Mouse (Mus musculus) embryo, embryonic 10 days (tissue): ENCODE results near the gene Cast.

ENCODE experiments used
- DNase-seq: peaks from one replicate; pipeline ENCODE4 v3.0.0-alpha.2; 2015; ENCODE audit warnings: low spot score

Cast gene

DNA sequence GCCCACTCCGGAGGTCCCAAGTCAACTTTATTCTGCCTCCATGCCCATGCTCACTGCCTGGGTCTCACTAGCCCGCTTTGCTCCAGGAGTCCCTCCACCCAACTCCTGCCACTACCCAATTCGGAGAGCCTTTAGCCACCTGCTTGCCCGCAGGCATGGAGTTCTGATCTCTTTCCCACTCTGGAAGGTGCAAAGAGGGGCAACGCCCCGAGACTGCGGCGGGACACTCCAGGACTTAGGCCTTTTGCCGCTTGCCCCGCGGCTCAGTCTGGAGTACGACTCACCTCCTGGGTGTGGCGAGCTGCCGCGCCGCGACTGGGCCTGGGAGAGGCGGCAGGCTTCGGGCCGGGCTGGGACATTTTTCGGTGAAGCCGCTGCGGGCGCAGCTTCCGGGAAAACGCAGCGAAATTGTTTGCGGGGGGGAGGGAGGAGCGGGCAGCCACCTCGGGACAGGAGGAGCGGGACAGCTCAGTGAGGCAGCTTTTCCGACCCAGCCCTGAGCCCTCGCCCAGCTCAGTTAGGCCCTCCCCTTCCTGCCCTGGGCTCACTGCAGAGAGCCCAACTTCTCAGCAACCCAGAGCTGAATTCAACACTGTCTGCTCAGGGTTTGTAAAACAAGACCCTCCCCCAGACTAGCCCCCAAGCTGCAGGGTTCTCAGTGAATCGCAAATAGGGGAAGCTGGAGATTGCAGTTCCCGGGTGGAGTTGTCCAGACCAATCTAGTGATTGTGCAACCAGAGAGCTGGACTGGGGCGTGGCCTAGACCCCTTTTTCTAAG lies at the start of gene Cast:
Cast (minus strand) TSS at position 659 of the 778 bp plus-strand sequence.
- peak; percentile 67 for DNase-seq

DNA sequence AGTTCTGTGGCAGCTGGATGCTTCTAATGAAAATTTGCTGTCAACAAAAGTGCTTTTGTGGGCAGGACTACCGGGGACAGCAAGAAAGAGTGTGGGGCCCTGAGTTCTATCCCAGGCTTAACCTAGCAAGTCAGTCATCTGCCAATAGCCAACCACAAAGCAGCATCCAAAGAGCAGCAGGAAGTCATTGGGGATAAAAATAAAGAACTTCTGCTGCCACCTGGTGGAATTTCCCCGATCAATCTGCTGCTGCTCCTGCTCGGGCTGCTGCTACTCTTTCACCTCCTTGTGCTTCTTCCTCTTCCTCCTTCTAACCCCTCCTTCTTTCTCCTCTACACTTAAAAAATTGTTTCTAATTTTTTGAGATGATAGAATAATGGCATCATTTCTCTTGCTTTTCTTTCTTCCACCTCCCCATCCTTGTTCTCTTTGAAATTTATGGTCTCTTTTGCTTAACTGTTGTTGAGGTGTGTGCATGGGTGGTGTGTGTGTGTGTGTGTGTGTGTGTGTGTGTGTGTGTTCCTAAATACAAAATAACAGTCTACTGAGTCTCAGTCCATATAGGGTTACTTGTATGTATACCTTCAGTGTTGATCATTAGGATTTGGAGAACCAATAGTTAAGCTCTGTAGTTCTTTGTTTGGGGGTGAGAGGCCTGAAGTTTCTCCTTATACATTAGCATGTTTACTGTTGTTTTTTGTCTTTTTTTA lies 45.9 kb upstream of the Cast start:
- DNase-seq: peak; percentile 70

DNA sequence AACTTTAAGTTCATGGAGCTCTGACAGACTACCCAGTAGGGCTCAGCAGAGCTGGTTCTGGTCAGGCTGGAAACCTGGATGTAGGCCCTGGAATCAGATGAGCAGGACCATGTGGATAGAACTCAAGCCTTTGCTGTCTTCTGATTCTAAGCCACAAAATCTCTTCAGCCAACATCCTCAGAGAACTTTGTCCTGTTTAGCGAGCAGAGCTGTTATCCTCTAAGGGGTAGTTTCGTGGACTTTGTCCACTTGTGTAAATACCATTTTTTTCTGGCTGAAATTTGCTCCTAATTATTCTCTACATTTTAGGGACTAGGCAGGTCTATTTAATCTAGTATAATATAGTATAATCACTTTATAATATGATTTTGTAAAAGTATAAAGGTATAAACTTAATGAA lies 42.2 kb upstream of the Cast start:
- DNase-seq: no peak

DNA sequence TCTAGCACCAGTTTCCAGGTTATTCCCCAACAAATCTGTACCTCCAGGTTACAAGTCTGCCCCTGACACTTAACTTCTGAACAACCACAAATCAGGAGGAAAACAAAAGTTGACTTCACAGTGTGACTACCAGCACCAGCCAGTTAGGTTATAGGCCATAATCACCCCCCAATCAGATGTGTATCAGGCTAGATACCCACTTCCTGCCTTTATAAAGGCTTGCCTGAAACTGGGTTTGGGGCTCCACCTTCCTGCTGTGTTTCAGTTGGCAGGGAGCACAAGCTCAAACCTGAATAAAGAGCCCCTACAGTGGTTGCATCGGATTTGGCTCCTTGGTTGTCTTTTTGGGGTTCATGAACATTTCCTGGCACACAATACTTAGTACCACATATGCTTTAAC lies 37.3 kb upstream of the Cast start:
- no peak for DNase-seq

DNA sequence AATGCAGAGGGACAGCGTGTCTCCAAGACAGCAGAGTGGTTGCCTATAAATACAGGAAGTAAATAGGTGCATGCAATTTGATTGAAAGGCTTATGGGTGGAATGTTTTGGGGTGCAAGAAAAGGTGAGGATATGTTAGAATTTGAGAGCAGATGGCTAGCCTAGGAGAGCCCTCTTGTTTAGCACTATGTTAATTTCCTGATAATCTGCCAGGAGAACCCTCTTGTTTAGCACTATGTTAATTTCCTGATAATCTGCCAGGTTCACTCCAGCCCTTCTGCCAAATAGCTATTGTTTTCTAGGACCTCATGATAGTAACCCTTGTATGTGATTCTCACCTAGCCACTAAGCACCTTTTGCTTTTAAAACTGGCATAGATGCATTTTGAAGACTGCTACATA lies 25.9 kb upstream of the Cast start:
- DNase-seq: no peak

DNA sequence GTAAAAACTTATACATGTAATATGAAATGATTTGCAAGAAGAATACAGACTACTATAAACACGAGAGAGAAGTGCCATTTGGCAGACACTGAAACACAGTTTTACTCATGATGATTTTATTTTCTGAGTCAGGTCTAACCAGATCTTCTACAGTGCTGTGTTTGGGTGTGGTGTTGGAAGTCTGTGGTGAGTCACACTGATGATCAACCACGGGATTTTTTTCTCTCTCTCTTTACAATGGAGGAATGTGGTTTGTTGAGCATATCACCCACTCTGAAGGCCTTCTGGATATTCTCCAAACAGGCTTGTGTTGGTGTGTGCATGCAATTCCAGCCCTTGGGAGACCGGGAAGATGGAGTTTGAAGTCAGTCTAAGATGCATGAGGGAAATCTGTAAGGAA lies 13.5 kb upstream of the Cast start:
- no peak for DNase-seq

DNA sequence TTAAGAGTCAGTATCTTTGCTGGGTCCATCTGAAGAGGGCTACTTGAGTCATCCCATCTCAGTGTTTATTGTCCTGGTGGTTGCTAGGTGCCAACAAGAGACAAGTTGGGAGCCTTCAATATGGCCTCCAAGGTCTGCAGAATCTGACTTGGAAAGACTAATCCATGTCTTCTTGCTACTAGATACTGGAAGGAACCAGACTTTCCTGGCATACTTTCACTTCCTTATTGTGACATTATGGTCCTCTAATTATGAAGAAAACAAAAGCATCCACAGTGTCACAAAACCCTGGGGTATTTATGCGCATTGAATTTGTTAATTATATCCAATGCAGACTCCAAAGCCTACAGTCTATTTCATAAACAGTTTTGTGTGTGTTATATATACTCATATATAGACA lies 7.1 kb upstream of the Cast start:
- DNase-seq: no peak

DNA sequence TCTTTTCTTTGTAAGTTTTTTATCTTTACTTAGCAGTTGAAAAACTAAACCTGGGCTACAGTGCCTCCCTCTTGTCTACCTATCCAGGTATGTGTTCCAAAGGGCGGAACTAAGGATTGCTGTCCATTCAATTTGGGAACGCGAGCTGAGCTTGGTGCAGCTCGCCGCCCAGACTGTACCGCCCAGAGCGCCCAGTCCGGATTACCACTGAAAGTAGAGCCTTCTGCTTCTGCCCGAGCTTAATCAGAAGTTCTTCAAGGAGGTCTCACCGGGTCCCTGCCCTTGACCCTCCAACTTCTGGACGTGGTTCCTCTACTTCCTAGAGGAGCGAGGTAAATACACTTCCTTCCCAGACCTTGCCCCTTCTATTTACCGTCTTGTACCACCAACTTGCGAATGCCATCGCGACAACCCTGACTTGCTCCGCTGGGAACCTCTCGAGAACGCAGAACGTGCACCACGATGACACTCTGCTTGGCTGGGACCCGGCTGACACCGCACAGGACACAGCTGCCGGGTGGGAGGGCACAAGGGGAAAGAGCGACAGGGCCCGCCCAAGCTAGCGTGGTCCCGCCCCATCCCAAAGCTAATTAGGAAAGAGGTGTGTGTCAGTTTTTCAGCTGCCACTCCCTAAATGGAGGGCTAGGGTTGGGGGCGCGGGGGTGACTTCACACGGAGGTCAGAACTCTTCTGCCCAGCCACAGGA lies 1.0 kb downstream of the Cast start:
- peak; percentile 84 for DNase-seq

DNA sequence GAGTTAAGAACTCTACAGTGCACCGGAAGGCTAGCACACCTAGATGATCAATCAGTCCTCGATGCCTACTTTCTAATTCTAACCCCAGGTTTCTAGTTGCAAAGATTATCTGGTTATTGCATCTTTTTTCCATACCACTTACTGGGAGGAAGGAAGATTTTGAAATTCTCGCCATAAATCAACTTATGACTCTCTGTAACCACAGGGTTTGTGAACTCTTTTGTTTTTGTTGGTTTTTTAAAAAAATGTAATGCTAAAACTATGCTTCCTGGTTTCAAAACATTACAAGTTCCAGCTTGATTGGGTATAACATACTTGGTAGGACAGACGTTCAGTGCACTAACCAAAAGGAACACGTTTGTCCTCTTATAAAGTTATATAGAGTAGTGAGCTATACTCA lies 1.7 kb downstream of the Cast start:
- no peak for DNase-seq

DNA sequence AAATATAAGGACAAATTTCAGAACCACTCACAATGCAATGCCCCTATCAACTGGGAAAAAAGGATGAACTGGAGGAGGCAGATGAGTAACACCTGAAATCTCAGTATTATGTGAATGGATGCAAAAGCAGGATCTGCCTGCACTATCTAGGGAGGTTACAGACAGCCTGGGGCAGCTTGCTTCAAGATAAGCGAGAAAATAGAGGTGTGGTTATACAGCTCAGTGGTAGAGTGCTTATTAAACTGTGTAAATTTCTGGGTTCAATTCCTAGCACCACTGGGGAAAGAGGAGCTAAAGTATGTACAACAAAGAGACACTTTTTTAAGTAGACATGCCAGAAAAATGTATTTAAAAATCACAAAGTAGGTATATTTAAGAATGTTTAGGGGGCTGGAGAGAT lies 14.2 kb downstream of the Cast start:
- DNase-seq: no peak

DNA sequence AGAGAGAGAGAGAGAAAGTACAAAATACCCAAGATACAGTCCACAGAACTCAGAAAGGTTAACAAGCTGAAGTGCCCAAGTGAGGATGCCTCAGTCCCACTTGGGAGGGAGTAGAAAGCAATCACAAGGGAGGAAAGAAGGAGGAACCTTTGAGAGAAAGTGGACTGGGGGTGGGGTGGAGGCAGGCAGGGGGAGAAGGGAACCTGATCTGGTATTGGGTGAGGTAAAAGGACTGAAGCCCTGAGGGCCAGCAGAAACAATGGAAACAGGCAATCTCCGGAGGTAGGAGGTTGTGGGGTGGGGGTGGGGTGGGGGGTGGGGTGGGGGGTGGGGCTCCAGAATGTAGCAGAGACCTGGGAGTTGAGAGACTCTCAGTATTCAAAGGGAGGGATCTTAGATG lies 20.9 kb downstream of the Cast start:
- DNase-seq: no peak

DNA sequence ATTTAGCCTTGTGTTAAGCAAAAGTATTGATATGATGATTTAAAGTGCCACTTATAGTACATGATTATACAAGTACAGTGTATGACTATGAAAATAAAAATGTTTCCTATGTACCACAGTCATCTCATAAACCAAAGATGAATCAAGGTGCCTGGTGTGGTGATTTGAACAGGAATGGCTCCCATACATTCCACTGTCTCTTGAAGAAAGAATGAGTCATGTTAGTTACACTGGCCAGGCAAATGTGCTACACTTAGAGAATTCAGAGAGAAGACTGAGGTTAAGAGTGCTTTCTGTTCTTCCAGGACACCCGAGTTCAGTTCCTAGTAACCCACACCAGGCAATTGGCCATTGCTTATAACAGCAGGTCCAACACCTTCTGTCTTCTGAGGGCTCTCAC lies 36.5 kb downstream of the Cast start:
- no peak for DNase-seq

DNA sequence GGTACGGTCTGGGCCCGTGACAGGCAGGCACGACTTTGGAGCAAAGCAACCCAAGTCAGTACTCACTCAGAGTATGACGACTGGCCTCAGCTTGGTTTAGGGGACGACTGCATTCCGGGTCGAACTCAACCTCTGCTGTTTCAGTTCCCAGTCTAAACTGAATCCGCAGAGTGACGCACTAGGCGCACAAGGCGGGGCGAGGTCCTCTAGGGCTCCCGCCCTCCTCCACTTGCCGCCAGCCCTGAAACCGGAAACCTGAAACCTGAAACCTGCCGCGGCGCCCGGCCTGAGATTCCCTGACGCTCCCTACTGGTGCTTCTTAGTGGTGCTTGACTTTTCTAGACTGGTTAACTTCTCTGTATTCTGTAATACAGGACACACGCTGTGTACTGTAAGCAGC lies 38.1 kb downstream of the Cast start:
- DNase-seq: peak; percentile 97

DNA sequence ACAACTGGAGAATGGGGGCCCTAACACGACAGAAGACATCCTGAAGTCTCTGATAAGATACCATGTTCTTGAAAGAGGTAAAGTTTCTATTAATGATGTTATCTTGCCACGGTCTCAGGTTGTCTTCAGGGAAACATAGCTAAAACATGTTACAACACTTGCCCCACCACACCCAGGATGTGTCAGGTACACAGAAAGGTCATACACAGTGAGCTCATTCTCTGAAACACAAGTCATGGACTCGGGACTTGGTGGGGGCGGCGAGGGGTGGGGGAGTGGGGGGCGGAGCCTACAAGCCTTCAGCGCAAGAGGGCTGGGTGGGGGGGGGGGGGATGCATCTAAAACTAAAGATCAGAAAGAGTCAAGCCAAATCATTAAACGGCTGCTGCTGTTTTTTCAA lies 38.7 kb downstream of the Cast start:
- DNase-seq: peak; percentile 16

DNA sequence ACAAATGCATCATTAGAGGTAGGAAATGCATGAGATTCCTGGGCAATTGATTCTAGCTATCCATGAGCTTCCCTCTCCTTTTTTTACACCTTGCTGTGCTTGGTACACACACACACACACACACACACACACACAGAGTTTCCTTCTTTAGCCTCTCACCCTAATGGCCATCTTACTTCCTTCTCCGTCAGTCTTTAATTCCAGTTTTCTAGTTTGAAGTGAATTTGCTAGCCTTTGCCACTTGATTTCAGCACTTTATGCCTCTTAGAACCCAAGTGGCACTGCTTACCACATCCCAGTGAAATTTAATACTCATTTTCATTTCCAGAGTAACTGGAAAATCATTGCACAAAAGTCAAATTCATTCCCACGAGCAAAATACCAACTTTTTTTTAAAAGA lies 41.4 kb downstream of the Cast start:
- no peak for DNase-seq

DNA sequence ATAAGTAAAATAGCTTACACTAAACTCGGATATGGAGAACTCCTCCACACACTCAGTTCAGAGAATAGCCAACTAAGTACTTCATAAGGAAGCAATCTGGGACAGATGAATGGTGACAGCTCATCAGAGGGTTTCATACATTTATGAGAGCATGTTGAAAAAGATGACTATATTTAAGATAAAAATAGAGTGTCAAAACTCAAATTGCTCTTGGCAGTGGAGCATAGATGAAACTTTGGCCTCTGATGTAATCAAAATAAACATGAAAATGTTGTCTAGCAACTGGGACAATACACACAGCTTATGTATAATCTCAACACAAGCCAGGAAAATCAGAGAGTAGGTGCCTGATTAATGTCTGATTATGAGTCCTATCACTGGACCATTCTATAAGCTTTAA lies 45.9 kb downstream of the Cast start:
- DNase-seq: no peak

DNA sequence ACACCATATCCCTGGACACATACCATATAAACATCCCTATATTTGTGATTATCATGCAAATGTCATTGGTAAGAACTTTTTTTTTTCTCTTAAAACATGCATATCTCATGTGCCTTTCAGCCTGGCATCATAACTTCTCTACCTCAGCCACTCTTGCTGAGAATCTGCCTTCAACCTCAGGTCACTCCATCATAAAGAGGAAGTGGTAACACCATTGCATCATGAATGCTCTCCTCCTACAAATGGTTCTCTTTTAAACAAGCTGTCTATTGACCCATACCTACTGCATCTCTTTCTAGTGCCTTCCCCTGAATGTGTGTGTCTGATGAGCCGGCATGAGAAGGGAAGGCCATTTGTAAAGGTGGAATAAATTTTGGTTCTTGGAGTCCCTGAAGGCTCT lies 49.5 kb downstream of the Cast start:
- no peak for DNase-seq

DNA sequence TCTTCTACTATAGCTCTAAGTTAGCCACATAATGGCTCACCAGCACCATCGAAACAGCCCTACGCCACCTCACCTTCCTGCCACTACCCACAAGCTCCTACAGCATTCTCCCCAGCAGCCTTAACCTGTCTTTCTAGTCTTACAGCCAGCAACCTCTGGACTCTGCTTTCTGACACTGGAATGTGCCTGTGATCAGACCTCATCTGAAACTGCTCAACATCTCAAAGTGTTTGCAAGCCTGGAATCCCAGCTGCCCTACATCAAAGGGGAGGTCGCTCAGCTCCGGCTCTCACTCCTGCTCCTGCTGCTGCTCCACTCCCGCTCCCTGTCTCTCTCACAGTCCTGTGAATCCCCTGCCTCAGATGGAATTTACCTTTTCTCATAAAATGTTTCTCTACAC lies 65.4 kb downstream of the Cast start:
- peak; percentile 56 for DNase-seq

DNA sequence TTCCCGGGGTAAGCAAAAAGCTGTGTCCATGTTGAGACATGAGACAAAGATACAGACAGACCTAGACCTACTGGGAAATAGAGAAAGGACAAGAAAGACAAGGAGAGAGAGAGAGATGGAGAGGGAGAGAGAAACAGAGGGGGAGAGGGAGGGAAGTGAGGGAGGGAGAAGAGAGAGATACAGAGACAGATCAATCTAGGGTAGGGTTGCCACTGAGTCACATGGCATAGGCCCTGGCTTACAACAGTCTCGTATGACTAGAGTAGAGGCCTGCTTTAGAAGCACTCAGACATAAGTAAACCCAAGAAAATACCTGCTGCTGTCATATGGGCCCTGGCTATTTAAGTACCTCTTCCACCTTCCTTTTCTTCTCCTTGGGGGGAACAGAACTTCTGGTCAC lies 72.2 kb downstream of the Cast start:
- DNase-seq: no peak

DNA sequence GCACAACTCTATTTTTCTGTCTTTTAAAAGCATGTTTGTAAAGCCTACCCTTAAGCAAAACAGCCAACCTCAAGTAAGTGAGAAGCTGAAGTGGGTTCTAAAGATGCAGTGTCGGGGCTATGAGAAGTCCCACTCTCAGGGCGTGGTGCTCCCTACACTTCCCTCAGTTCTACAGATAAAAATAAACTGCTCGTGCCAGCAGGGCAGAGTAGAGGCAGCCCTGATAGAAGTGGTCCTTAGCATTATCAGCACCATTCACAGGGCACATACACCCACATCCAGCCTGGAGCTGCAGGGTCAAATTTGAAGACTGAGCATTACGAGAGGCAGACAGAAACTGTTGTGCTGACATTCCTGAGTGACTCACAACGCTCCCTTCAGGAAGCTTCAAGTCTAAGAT lies 72.8 kb downstream of the Cast start:
- no peak for DNase-seq

DNA sequence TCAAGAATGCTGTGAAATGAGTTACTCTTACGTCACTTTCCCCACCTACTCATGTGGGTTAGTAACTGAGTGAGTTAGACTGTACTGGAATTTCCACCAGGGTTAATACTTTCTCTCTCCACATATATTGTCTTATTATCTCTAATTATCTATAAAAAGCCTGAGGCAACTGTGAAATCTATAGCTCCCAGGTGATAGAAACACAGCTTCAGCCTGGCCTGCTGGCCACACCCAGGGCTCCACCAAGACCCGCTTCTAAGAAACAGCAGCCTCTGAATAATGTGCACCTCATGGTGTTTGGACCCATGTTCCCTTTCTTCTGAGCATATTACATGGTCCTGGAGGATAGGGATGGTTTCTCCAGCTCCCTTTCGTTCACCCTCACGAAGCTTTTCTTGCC lies 74.9 kb downstream of the Cast start:
- DNase-seq: no peak

DNA sequence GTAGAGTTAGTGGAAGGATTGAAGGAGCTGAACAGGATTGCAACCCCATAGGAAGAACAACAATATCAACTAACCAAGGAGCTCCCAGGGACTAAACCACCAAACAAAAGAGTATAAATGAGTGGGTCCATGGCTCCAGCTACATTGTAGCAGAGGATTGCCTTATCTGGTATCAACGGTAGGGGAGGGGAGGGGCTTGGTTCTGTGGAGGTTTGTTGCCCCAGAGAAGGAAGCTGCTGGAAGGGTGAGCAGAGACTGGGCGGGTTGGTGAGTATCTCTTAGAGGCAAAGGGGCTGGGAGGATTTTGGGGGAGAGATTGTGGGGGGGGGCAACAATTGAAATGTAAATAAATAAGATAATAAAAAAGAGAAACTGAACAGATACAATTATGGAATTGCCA lies 89.6 kb downstream of the Cast start:
- DNase-seq: no peak

DNA sequence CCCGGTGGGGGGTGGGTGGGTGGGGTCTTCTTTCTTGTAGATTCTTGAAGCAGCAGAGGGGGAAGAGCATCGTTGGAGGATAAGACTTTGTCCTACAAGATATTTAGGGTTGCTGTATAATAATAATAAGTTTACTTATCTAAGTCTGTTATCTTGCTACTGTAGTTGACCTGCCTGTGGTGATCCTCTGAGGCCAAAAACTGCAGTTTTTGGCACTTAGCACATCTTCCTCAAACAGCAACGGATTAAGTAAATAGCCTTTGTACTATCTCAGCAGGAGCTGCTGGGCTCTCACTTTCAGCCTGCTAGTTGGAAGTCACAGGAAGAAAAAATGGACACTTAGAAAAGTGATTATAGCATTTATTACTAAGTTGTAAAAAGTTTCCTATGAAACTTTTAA lies 112.4 kb downstream of the Cast start:
- DNase-seq: no peak
